In genomic region chr6:114320511-114320910, GRCm38 (mm10) we compare ENCODE assay signal across 12 mouse cellular contexts. TPM values are rescaled to one million over a fixed set of nuclear protein-coding genes. Genes with fewer than 3 reads are reported as not detected.
"Had no signal": no experiment of that assay in that cellular context is flagged by ENCODE, and none has a peak within 500 bp of the region (broad histone marks: within the 10 kb centered on the region; RNA-seq: fewer than 3 reads in every experiment).

No protein-coding gene starts in this region.

- H3K27me3 ChIP-seq: liver, embryonic 15.5 days; neural tube, embryonic 12.5 days had no signal

- H3K4me2 ChIP-seq: liver, embryonic 11.5 days; liver, embryonic 15.5 days; neural tube, embryonic 12.5 days had no signal

- H3K4me1 ChIP-seq: limb, embryonic 10.5 days; liver, embryonic 15.5 days; neural tube, embryonic 12.5 days had no signal

- DNase-seq: kidney, adult 11 months; kidney, adult 9 months; lung, adult 2 months; lung, postnatal 36 days had no signal

- H3K9ac ChIP-seq: liver, embryonic 15.5 days; neural tube, embryonic 12.5 days had no signal

- H3K4me3 ChIP-seq: limb, embryonic 10.5 days; liver, embryonic 15.5 days; neural tube, embryonic 12.5 days had no signal

- H3K9me3 ChIP-seq: limb, embryonic 10.5 days; neural tube, embryonic 12.5 days had no signal

- ATAC-seq: lung, postnatal 0 days had no signal

- H3K27ac ChIP-seq: kidney, postnatal 0 days; limb, embryonic 10.5 days; liver, embryonic 15.5 days; neural tube, embryonic 12.5 days; stomach, postnatal 0 days had no signal

- H3K36me3 ChIP-seq: limb, embryonic 10.5 days; liver, embryonic 15.5 days; neural tube, embryonic 12.5 days had no signal

RNA-seq across cellular contexts. Expression of gene Slc6a1, which starts 38.1 kb away (rescaled TPM):
- total RNA-seq: megakaryocyte progenitor cell, adult 5-6 weeks had no signal
- polyA plus RNA-seq: limb, embryonic 10.5 days; lung, postnatal 0 days; stomach, postnatal 0 days had no signal
